Mouse (Mus musculus) erythroblast, embryonic 14.5 days (primary cell): ENCODE measurements around the gene Vstm4.

ENCODE experiments used
- GATA1 ChIP-seq: IDR thresholded peaks from 2 replicates; pipeline ENCODE4 v1.6.1; 2012; ENCODE audit warnings: low read length, inconsistent platforms, mixed read lengths
- TAL1 ChIP-seq: IDR thresholded peaks from 3 replicates; pipeline ENCODE4 v1.6.1; 2012; ENCODE audit warnings: low read length, inconsistent platforms, mixed read lengths

DNA sequence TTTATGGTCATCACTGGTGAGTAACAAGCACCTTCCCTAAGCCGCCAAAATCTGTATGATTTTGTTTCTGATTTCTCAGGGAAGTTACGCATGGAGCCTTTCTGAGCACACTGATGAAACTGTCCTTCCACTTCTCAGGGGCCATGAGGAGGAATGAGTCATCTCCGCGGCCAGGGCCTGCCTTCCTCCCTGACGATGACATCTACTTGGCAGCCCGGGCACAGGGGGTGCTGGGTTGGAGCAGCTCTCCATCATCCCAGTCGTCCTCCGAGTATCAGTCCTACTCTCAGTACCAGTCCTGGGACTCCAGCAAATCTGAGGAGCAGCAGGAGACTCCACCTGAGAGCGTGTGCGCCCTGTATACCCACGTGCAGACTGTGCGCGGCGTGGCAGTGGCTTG is 21.4 kb upstream of the Vstm4 start:
- no peak for TF ChIP-seq TAL1
- TF ChIP-seq GATA1, result no peak
